Mouse (Mus musculus) small intestine, adult 2 months (tissue): ENCODE results near the gene Errfi1.

ENCODE experiments used
- CTCF ChIP-seq: fragments of 200-500 bp; IDR thresholded peaks from 2 replicates; pipeline ENCODE4 v1.5.1; 2012; ENCODE audit warnings: low read depth, mild to moderate bottlenecking, control low read depth, inconsistent platforms, low read length, moderate library complexity, mixed read lengths; ENCODE audit not compliant: insufficient replicate concordance, insufficient read length; ENCODE audit errors: extremely low read depth
- POLR2A ChIP-seq: fragments of 200-500 bp; IDR thresholded peaks from 2 replicates; pipeline ENCODE4 v1.6.1; 2012; ENCODE audit warnings: low read depth, mild to moderate bottlenecking, control low read depth, inconsistent platforms, low read length, moderate library complexity

- TF ChIP-seq POLR2A, result no peak
- no peak for TF ChIP-seq CTCF
These were observed 9.1 kb downstream of the Errfi1 start for GRCm38 (mm10) chr4:150862626-150863375.
